Mouse (Mus musculus) erythroblast, embryonic 14.5 days (primary cell): ENCODE measurements around the gene Iqsec1.

Source experiments
- GATA1 ChIP-seq: IDR thresholded peaks from 2 replicates; pipeline ENCODE4 v1.6.1; 2012; ENCODE audit warnings: low read length, inconsistent platforms, mixed read lengths
- TAL1 ChIP-seq: IDR thresholded peaks from 3 replicates; pipeline ENCODE4 v1.6.1; 2012; ENCODE audit warnings: low read length, inconsistent platforms, mixed read lengths

- no peak for TF ChIP-seq TAL1
- TF ChIP-seq GATA1 = no peak
These were observed 175.0 kb downstream of the Iqsec1 start for GRCm38 (mm10) chr6:90813526-90813925.
